28 mouse cellular contexts compared by ENCODE assay signal in genomic region chr2:17396235-17396634, GRCm38 (mm10).
DNase-seq lines count a peak whose midpoint lies in the region; ATAC-seq and TF ChIP-seq lines count a peak whose summit lies in the region.
"Had no signal": no experiment of that assay in that cellular context is flagged by ENCODE, and none has a peak within 500 bp of the region (broad histone marks: within the 10 kb centered on the region; RNA-seq: fewer than 3 reads in every experiment).

No protein-coding gene starts in this region.

- no peak for TF ChIP-seq POLR2A in spleen, adult 2 months (IDR thresholded peaks at IDR 0.05; ENCODE audit: low read depth, low read length)
- TF ChIP-seq POLR2A in MEL (IDR thresholded peaks at IDR 0.05; ENCODE audit: control insufficient read depth in 1 of 2, insufficient read depth in 1 of 2, low read depth in 1 of 2, low read length in 2 of 2, poor library complexity in 1 of 2) = no peak

- no peak overlapping the region for H3K4me3 ChIP-seq in spleen, adult 2 months (ENCODE audit: extremely low read depth, insufficient read depth, insufficient read length)
- H3K4me3 ChIP-seq in MEL (ENCODE audit: control insufficient read depth in 1 of 2, insufficient read depth in 1 of 2, low read depth in 2 of 2, low read length in 2 of 2) = no peak overlapping the region
- H3K4me3 ChIP-seq: embryonic facial prominence, embryonic 10.5 days; embryonic facial prominence, embryonic 13.5 days; erythroblast, embryonic 14.5 days; forebrain, embryonic 12.5 days; forebrain, embryonic 15.5 days; heart, adult 2 months; heart, embryonic 10.5 days; hindbrain, embryonic 12.5 days; intestine, embryonic 15.5 days had no signal

- WGBS in spleen, adult 2 months = 28% methylated on average over 5 of the region's 5 CpGs

- H3K4me1 ChIP-seq in spleen, adult 2 months (ENCODE audit: control insufficient read depth, insufficient read depth, insufficient read length) = peaks cover 10% of the 10 kb centered on the region
- no peaks in the 10 kb centered on the region; a peak in 1 of 4 replicates for H3K4me1 ChIP-seq in MEL (ENCODE audit: control insufficient read depth in 1 of 2, insufficient read depth in 2 of 2, low read length in 2 of 2)
- H3K4me1 ChIP-seq: embryonic facial prominence, embryonic 13.5 days; forebrain, embryonic 12.5 days; forebrain, embryonic 15.5 days; heart, embryonic 10.5 days; hindbrain, embryonic 12.5 days; intestine, embryonic 15.5 days had no signal

- no peaks in the 10 kb centered on the region for H3K27me3 ChIP-seq in spleen, adult 2 months (ENCODE audit: control insufficient read depth, insufficient read depth, low read length)
- no peaks in the 10 kb centered on the region for H3K27me3 ChIP-seq in MEL (ENCODE audit: control insufficient read depth in 1 of 2, insufficient read depth in 2 of 2, low read length in 2 of 2)
- H3K27me3 ChIP-seq: embryonic facial prominence, embryonic 13.5 days; forebrain, embryonic 12.5 days; forebrain, embryonic 15.5 days; hindbrain, embryonic 12.5 days; intestine, embryonic 15.5 days had no signal

- H3K36me3 ChIP-seq in spleen, adult 2 months (ENCODE audit: control insufficient read depth, insufficient read depth, low read length) = no peaks in the 10 kb centered on the region
- H3K36me3 ChIP-seq in MEL (ENCODE audit: control insufficient read depth in 1 of 2, insufficient read depth in 2 of 2, low read length in 2 of 2) = no peaks in the 10 kb centered on the region; a peak in 1 of 4 replicates
- H3K36me3 ChIP-seq: embryonic facial prominence, embryonic 10.5 days; embryonic facial prominence, embryonic 13.5 days; forebrain, embryonic 12.5 days; forebrain, embryonic 15.5 days; hindbrain, embryonic 12.5 days; intestine, embryonic 15.5 days had no signal

- ATAC-seq in neutrophil, adult 5-6 weeks (ENCODE audit: extremely low read depth, insufficient number of reproducible peaks, low FRiP score, poor library complexity, severe bottlenecking) = peak; percentile 93
- ATAC-seq: forebrain, embryonic 15.5 days; hindbrain, embryonic 16.5 days; intestine, embryonic 15.5 days; Patski had no signal

- TF ChIP-seq RAD21 in MEL (IDR thresholded peaks at IDR 0.05; ENCODE audit: low read depth, low read length) = no peak

- TF ChIP-seq EP300 in MEL (IDR thresholded peaks at IDR 0.05; ENCODE audit: low read depth in 1 of 2, low read length in 2 of 2) = peak in 1 of 2 experiments; percentile 56; a peak in 3 of 4 replicates

- H3K9me3 ChIP-seq in MEL (replicated peaks; ENCODE audit: insufficient read depth, low read length) = no peaks in the 10 kb centered on the region
- H3K9me3 ChIP-seq: embryonic facial prominence, embryonic 10.5 days; embryonic facial prominence, embryonic 13.5 days; forebrain, embryonic 12.5 days; forebrain, embryonic 15.5 days; heart, embryonic 10.5 days; hindbrain, embryonic 12.5 days; intestine, embryonic 15.5 days had no signal

- peak; percentile 20 to 54 for DNase-seq in spleen, adult 2 months (ENCODE audit: low read depth in 1 of 2, low spot score in 2 of 2)
- DNase-seq in spleen, postnatal 4 days (ENCODE audit: low spot score in 2 of 2) = no peak
- DNase-seq in A20 (ENCODE audit: low read depth, low spot score) (peak; percentile 78), MEL (ENCODE audit: low read depth, low spot score) (peak; percentile 52)
- DNase-seq in adrenal gland, adult (ENCODE audit: inconsistent age in 2 of 2, low spot score in 1 of 2) = no peak
- no peak for DNase-seq in thymus, adult 18-20 months
- DNase-seq in adrenal gland, postnatal 4 days (ENCODE audit: low spot score in 2 of 2) = no peak
- DNase-seq: adrenal gland, adult 2 months; adrenal gland, postnatal 14 days; cerebellum, adult 11-12 months; cerebellum, adult 9-10 months; cerebellum, postnatal 25 days; embryo, embryonic 11 days; gastrocnemius, postnatal 10 days; gastrocnemius, postnatal 36 days; heart, adult 2 months; kidney, adult 11 months had no signal

- no peak for TF ChIP-seq CTCF in spleen, adult 2 months (IDR thresholded peaks at IDR 0.05; ENCODE audit: extremely low read depth, insufficient read depth, insufficient read length, insufficient replicate concordance)
- no peak for TF ChIP-seq CTCF in MEL (IDR thresholded peaks at IDR 0.05 in 2 of 3, conservative IDR thresholded peaks at IDR 0.05 in 1 of 3; ENCODE audit: control insufficient read depth in 1 of 3, insufficient read depth in 1 of 3, low read depth in 2 of 3, low read length in 3 of 3, poor library complexity in 1 of 3, severe bottlenecking in 1 of 3)

- no peak overlapping the region for H3K27ac ChIP-seq in spleen, adult 2 months (ENCODE audit: insufficient read depth, low read length)
- H3K27ac ChIP-seq in MEL (ENCODE audit: control insufficient read depth, low read depth, low read length) = no peak overlapping the region
- H3K27ac ChIP-seq: embryonic facial prominence, embryonic 10.5 days; embryonic facial prominence, embryonic 13.5 days; forebrain, embryonic 12.5 days; forebrain, embryonic 15.5 days; heart, adult 2 months; heart, embryonic 10.5 days; hindbrain, embryonic 12.5 days; intestine, embryonic 15.5 days had no signal

- no peaks in the 10 kb centered on the region for H3K79me2 ChIP-seq in MEL (ENCODE audit: control insufficient read depth, insufficient read depth, low read length, poor library complexity)

- no peak overlapping the region for H3K9ac ChIP-seq in MEL (ENCODE audit: control insufficient read depth, low read depth, low read length, poor library complexity, severe bottlenecking)
- H3K9ac ChIP-seq: embryonic facial prominence, embryonic 13.5 days; forebrain, embryonic 12.5 days; forebrain, embryonic 15.5 days; hindbrain, embryonic 12.5 days; intestine, embryonic 15.5 days had no signal

TF ChIP-seq in MEL, 35 proteins besides CTCF, POLR2A, EP300 and RAD21:
- TF ChIP-seq GATA1 (IDR thresholded peaks at IDR 0.05; ENCODE audit: low read depth, low read length) (peak; percentile 47; the same call in 1 of the 2 replicates), KAT2A (conservative IDR thresholded peaks at IDR 0.05; ENCODE audit: low read depth, low read length) (no peak), RCOR1 (IDR thresholded peaks at IDR 0.05; ENCODE audit: low read depth, low read length) (peak; percentile 25; the same call in 1 of the 2 replicates)

Comparison
In these comparisons a context has a peak if more than half of its experiments do, and no peak if none do; other contexts are left out.
1. DNase-seq: peak in spleen, adult 2 months (2 of 2), A20 (single experiment) and MEL (single experiment); none in spleen, postnatal 4 days (0 of 2), adrenal gland, adult (0 of 2), thymus, adult 18-20 months (0 of 2) and adrenal gland, postnatal 4 days (0 of 2).